Comparison of ENCODE assay signal across 9 mouse cellular contexts in genomic region chr3:88533706-88534105, GRCm38 (mm10). TPM values are rescaled to one million over a fixed set of nuclear protein-coding genes. Genes with fewer than 3 reads are reported as not detected.
DNase-seq lines count a peak whose midpoint lies in the region; ATAC-seq and TF ChIP-seq lines count a peak whose summit lies in the region.
"Had no signal": no experiment of that assay in that cellular context is flagged by ENCODE, and none has a peak within 500 bp of the region (broad histone marks: within the 10 kb centered on the region; RNA-seq: fewer than 3 reads in every experiment).

No protein-coding gene starts in this region.

- peak overlapping the region; percentile 93 for H3K9ac ChIP-seq in lung, embryonic 16.5 days (ENCODE audit: low read length)
- peak overlapping the region; percentile 100 for H3K9ac ChIP-seq in forebrain, postnatal 0 days
- H3K9ac ChIP-seq in liver, embryonic 15.5 days = no peak overlapping the region

- peak overlapping the region; percentile 65 for H3K4me2 ChIP-seq in lung, embryonic 16.5 days (ENCODE audit: low read depth, low read length)
- peak overlapping the region; percentile 78 for H3K4me2 ChIP-seq in forebrain, postnatal 0 days (ENCODE audit: low read depth)
- peak overlapping the region; percentile 99 for H3K4me2 ChIP-seq in liver, embryonic 15.5 days

- 0% methylated on average over 4 of the region's 5 CpGs for WGBS in lung, embryonic 16.5 days
- WGBS in forebrain, postnatal 0 days = 6% methylated on average over 5 of the region's 5 CpGs
- 22% methylated on average over 4 of the region's 5 CpGs for WGBS in liver, embryonic 15.5 days (ENCODE audit: insufficient replicate concordance)

- no peak for ATAC-seq in lung, embryonic 16.5 days (ENCODE audit: low read depth)
- no peak for ATAC-seq in forebrain, postnatal 0 days
- no peak for ATAC-seq in liver, embryonic 15.5 days (ENCODE audit: insufficient read depth)

- DNase-seq in lung, adult 18-20 months = no peak
- DNase-seq in forebrain, postnatal 0 days = no peak
- no peak for DNase-seq in gastrocnemius, postnatal 10 days
- no peak for DNase-seq in spleen, postnatal 14 days (ENCODE audit: low spot score in 2 of 2)
- DNase-seq in cerebellum, postnatal 4 days (ENCODE audit: low spot score in 2 of 2) = no peak
- DNase-seq: cerebellum, postnatal 25 days had no signal

- H3K36me3 ChIP-seq in lung, embryonic 16.5 days (ENCODE audit: control insufficient read depth, insufficient read depth, low read length) = peaks cover 13% of the 10 kb centered on the region
- H3K36me3 ChIP-seq in forebrain, postnatal 0 days (ENCODE audit: insufficient read depth) = peaks cover 30% of the 10 kb centered on the region
- no peaks in the 10 kb centered on the region for H3K36me3 ChIP-seq in liver, embryonic 15.5 days (replicated peaks)

- peak overlapping the region; percentile 90; the same call in 1 of the 2 replicates for H3K27ac ChIP-seq in lung, embryonic 16.5 days (ENCODE audit: low read length)
- H3K27ac ChIP-seq in forebrain, postnatal 0 days (ENCODE audit: low read depth, low read length) = peak overlapping the region; percentile 99
- H3K27ac ChIP-seq in liver, embryonic 15.5 days (replicated peaks) = no peak overlapping the region

- peak overlapping the region; percentile 74 for H3K4me3 ChIP-seq in lung, embryonic 16.5 days (ENCODE audit: low read length)
- peak overlapping the region; percentile 60 for H3K4me3 ChIP-seq in forebrain, postnatal 0 days (ENCODE audit: low read depth, low read length)
- H3K4me3 ChIP-seq in liver, embryonic 15.5 days (replicated peaks) = peak overlapping the region; percentile 72; the same call in 1 of the 2 replicates

- peaks cover 55% of the 10 kb centered on the region for H3K4me1 ChIP-seq in lung, embryonic 16.5 days (replicated peaks; ENCODE audit: control insufficient read depth, insufficient read depth, low read length)
- peaks cover 39% of the 10 kb centered on the region for H3K4me1 ChIP-seq in forebrain, postnatal 0 days (ENCODE audit: insufficient read depth)
- H3K4me1 ChIP-seq in liver, embryonic 15.5 days (replicated peaks) = peaks cover 75% of the 10 kb centered on the region

- no peak for TF ChIP-seq CTCF in forebrain, postnatal 0 days (IDR thresholded peaks at IDR 0.05; ENCODE audit: low read depth)

- no peaks in the 10 kb centered on the region for H3K9me3 ChIP-seq in lung, embryonic 16.5 days (ENCODE audit: control insufficient read depth, low read length)
- H3K9me3 ChIP-seq in forebrain, postnatal 0 days (ENCODE audit: low read length) = no peaks in the 10 kb centered on the region
- no peaks in the 10 kb centered on the region for H3K9me3 ChIP-seq in liver, embryonic 15.5 days (replicated peaks)

- no peaks in the 10 kb centered on the region for H3K27me3 ChIP-seq in lung, embryonic 16.5 days (ENCODE audit: control insufficient read depth, insufficient read depth, low read depth, low read length)
- no peaks in the 10 kb centered on the region for H3K27me3 ChIP-seq in forebrain, postnatal 0 days (ENCODE audit: insufficient read depth, low read length)
- peaks cover 30% of the 10 kb centered on the region for H3K27me3 ChIP-seq in liver, embryonic 15.5 days

RNA-seq across cellular contexts. Expression of gene Mex3a, which starts 1.5 kb away (rescaled TPM):
- 13.1 and 13.5 TPM in 2 replicates for polyA plus RNA-seq in lung, embryonic 16.5 days (2015; fragmentation: Nextera tagmentation; extraction: Ambion mirVana)
- total RNA-seq in forebrain, postnatal 0 days (2014; rRNA removed) = 64.5 and 71.9 TPM in 2 replicates
- 16.2 and 20.5 TPM in 2 replicates for polyA plus RNA-seq in forebrain, postnatal 0 days (2015; fragmentation: Nextera tagmentation; extraction: Ambion mirVana)
- polyA plus RNA-seq in liver, embryonic 15.5 days (2015; fragmentation: Nextera tagmentation; extraction: Ambion mirVana) = 0.60 and 0.67 TPM in 2 replicates
- total RNA-seq in gastrocnemius, postnatal 10 days (2021) = 1 to 10 TPM; 3.0 to 6.3 TPM

RNA-seq across cellular contexts. Expression of gene Rab25, which starts 14.4 kb away (rescaled TPM):
- 48.0 and 61.2 TPM in 2 replicates for polyA plus RNA-seq in lung, embryonic 16.5 days (2015; fragmentation: Nextera tagmentation; extraction: Ambion mirVana)
- not detected in 2 replicates for total RNA-seq in forebrain, postnatal 0 days (2014; rRNA removed)
- polyA plus RNA-seq in forebrain, postnatal 0 days (2015; fragmentation: Nextera tagmentation; extraction: Ambion mirVana) = 0.33 TPM in 1 of 2 replicates, not detected in the other
- 0.53 TPM in 1 of 2 replicates, not detected in the other for polyA plus RNA-seq in liver, embryonic 15.5 days (2015; fragmentation: Nextera tagmentation; extraction: Ambion mirVana)
- not detected for total RNA-seq in gastrocnemius, postnatal 10 days (2021)
- total RNA-seq: hematopoietic stem cell, adult 5-6 weeks had no signal

RNA-seq across cellular contexts. Expression of gene Lamtor2, which starts 19.2 kb away (rescaled TPM):
- 169 and 183 TPM in 2 replicates for polyA plus RNA-seq in lung, embryonic 16.5 days (2015; fragmentation: Nextera tagmentation; extraction: Ambion mirVana)
- 52.2 and 55.5 TPM in 2 replicates for total RNA-seq in forebrain, postnatal 0 days (2014; rRNA removed)
- polyA plus RNA-seq in forebrain, postnatal 0 days (2015; fragmentation: Nextera tagmentation; extraction: Ambion mirVana) = 186 and 202 TPM in 2 replicates
- 104 and 112 TPM in 2 replicates for polyA plus RNA-seq in liver, embryonic 15.5 days (2015; fragmentation: Nextera tagmentation; extraction: Ambion mirVana)
- total RNA-seq in gastrocnemius, postnatal 10 days (2021) = 10 to 100 TPM; 75.4 to 81.8 TPM

RNA-seq across cellular contexts. Expression of gene Ubqln4, which starts 19.9 kb away (rescaled TPM):
- 39.3 and 41.8 TPM in 2 replicates for polyA plus RNA-seq in lung, embryonic 16.5 days (2015; fragmentation: Nextera tagmentation; extraction: Ambion mirVana)
- total RNA-seq in forebrain, postnatal 0 days (2014; rRNA removed) = 102 and 116 TPM in 2 replicates
- polyA plus RNA-seq in forebrain, postnatal 0 days (2015; fragmentation: Nextera tagmentation; extraction: Ambion mirVana) = 29.3 and 30.8 TPM in 2 replicates
- polyA plus RNA-seq in liver, embryonic 15.5 days (2015; fragmentation: Nextera tagmentation; extraction: Ambion mirVana) = 19.8 and 20.4 TPM in 2 replicates
- total RNA-seq in gastrocnemius, postnatal 10 days (2021) = 10 to 100 TPM; 45.1 to 52.2 TPM

RNA-seq across cellular contexts. Expression of gene Lmna, which starts 23.9 kb away (rescaled TPM):
- 148 and 150 TPM in 2 replicates for polyA plus RNA-seq in lung, embryonic 16.5 days (2015; fragmentation: Nextera tagmentation; extraction: Ambion mirVana)
- 49.4 and 71.3 TPM in 2 replicates for total RNA-seq in forebrain, postnatal 0 days (2014; rRNA removed)
- 51.4 and 52.9 TPM in 2 replicates for polyA plus RNA-seq in forebrain, postnatal 0 days (2015; fragmentation: Nextera tagmentation; extraction: Ambion mirVana)
- polyA plus RNA-seq in liver, embryonic 15.5 days (2015; fragmentation: Nextera tagmentation; extraction: Ambion mirVana) = 133 and 142 TPM in 2 replicates
- total RNA-seq in gastrocnemius, postnatal 10 days (2021) = 100 to 1,000 TPM; 189 to 213 TPM

Comparison
In these comparisons a context has a peak if more than half of its experiments do, and no peak if none do; other contexts are left out.
1. RNA of gene Rab25, which starts 14.4 kb away (polyA plus RNA-seq): 48.0 to 61.2 TPM in lung, embryonic 16.5 days; 0.33 TPM in forebrain, postnatal 0 days and 0.53 TPM in liver, embryonic 15.5 days; every median in the first group is over 10 times any median in the second.
2. Peak in every context shown above with its lines, with median percentiles within 50 percentile points of each other: H3K4me2 ChIP-seq and H3K4me3 ChIP-seq.